Mouse (Mus musculus): ENCODE data around the gene H2-Ab1. TPM values are rescaled to one million over a fixed set of nuclear protein-coding genes. Genes with fewer than 3 reads are reported as not detected.

Gene H2-Ab1
- polyA plus RNA-seq, 1 experiment from 2014 or later, result 5.3 TPM

GRCm38 (mm10) chr17:34263068-34263467, 5.6 kb downstream of the H2-Ab1 start:
- ATAC-seq (ENCODE audit: insufficient number of reproducible peaks, insufficient read depth, low FRiP score, low TSS enrichment, low read depth), result peak; percentile 76
- Histone ChIP-seq H3K27ac (no peak overlapping the region), H3K4me3 (peak overlapping the region; percentile 54), H3K36me3 (no peaks in the 10 kb centered on the region), H3K9ac (0 out of 2 replicates have a peak overlapping the region, but pooled peaks have one; percentile 28), H3K27me3 (peaks cover 46% of the 10 kb centered on the region), H3K4me2 (peak overlapping the region; percentile 97), H3K9me3 (no peaks in the 10 kb centered on the region), H3K4me1 (peaks cover 27% of the 10 kb centered on the region; the same call in 1 of the 2 replicates)
- WGBS, result under 1% methylated on average over 8 of the region's 8 CpGs

- H3K27me3 ChIP-seq, result peaks cover 43% of the 10 kb centered on the region
- no peak overlapping the region for H3K9ac ChIP-seq
These were observed 6.4 kb downstream of the H2-Ab1 start for GRCm38 (mm10) chr17:34263811-34264371.

GRCm38 (mm10) chr17:34264452-34265351, 7.2 kb downstream of the H2-Ab1 start:
- Histone ChIP-seq H3K9me3 (no peaks in the 10 kb centered on the region), H3K4me2 (peak overlapping the region; percentile 97), H3K4me1 (peaks cover 27% of the 10 kb centered on the region; the same call in 1 of the 2 replicates), H3K36me3 (no peaks in the 10 kb centered on the region), H3K27ac (no peak overlapping the region), H3K9ac (peak overlapping the region; percentile 70), H3K27me3 (peaks cover 36% of the 10 kb centered on the region), H3K4me3 (peak overlapping the region; percentile 54)
- no peak for ATAC-seq (ENCODE audit: insufficient number of reproducible peaks, insufficient read depth, low FRiP score, low TSS enrichment, low read depth)
- WGBS, result under 1% methylated on average over 93 of the region's 93 CpGs

More at GRCm38 (mm10) chr17:34263811-34264371, 6.4 kb downstream of the H2-Ab1 start:
- ATAC-seq (ENCODE audit: insufficient number of reproducible peaks, insufficient read depth, low FRiP score, low TSS enrichment, low read depth), result no peak
- H3K9me3 ChIP-seq, result no peaks in the 10 kb centered on the region
- H3K4me3 ChIP-seq, result peak overlapping the region; percentile 54
- no peak overlapping the region for H3K27ac ChIP-seq
- H3K36me3 ChIP-seq, result no peaks in the 10 kb centered on the region
- WGBS, result 4% methylated on average over 14 of the region's 14 CpGs
- peak overlapping the region; percentile 97 for H3K4me2 ChIP-seq
- peaks cover 27% of the 10 kb centered on the region; the same call in 1 of the 2 replicates for H3K4me1 ChIP-seq

GRCm38 (mm10) chr17:34268262-34268661, 10.8 kb downstream of the H2-Ab1 start:
- peaks cover 27% of the 10 kb centered on the region for H3K27me3 ChIP-seq
- H3K27ac ChIP-seq, result no peak overlapping the region
- H3K4me2 ChIP-seq, result no peak overlapping the region
- ATAC-seq (ENCODE audit: insufficient number of reproducible peaks, insufficient read depth, low FRiP score, low TSS enrichment, low read depth), result no peak
- no peaks in the 10 kb centered on the region for H3K36me3 ChIP-seq
- H3K4me1 ChIP-seq, result peaks cover 15% of the 10 kb centered on the region; the same call in 1 of the 2 replicates
- WGBS, result 69% methylated on average over 2 of the region's 2 CpGs
- no peak overlapping the region for H3K9ac ChIP-seq
- no peak overlapping the region for H3K4me3 ChIP-seq
- H3K9me3 ChIP-seq, result no peaks in the 10 kb centered on the region

GRCm38 (mm10) chr17:34268748-34269147, 11.3 kb downstream of the H2-Ab1 start:
- H3K9ac ChIP-seq, result no peak overlapping the region
- no peaks in the 10 kb centered on the region for H3K36me3 ChIP-seq
- ATAC-seq (ENCODE audit: insufficient number of reproducible peaks, insufficient read depth, low FRiP score, low TSS enrichment, low read depth), result no peak
- no peak overlapping the region for H3K27ac ChIP-seq
- H3K9me3 ChIP-seq, result no peaks in the 10 kb centered on the region
- H3K4me1 ChIP-seq, result peaks cover 14% of the 10 kb centered on the region; the same call in 1 of the 2 replicates
- H3K4me2 ChIP-seq, result no peak overlapping the region
- H3K4me3 ChIP-seq, result no peak overlapping the region
- 86% methylated on average over 2 of the region's 2 CpGs for WGBS
- peaks cover 22% of the 10 kb centered on the region for H3K27me3 ChIP-seq

- Histone ChIP-seq H3K4me3 (no peak overlapping the region), H3K27ac (no peak overlapping the region), H3K36me3 (no peaks in the 10 kb centered on the region), H3K4me2 (no peak overlapping the region), H3K9me3 (no peaks in the 10 kb centered on the region), H3K9ac (no peak overlapping the region), H3K4me1 (peaks cover 5% of the 10 kb centered on the region; the same call in 1 of the 2 replicates), H3K27me3 (peaks cover 11% of the 10 kb centered on the region)
- no peak for ATAC-seq (ENCODE audit: insufficient number of reproducible peaks, insufficient read depth, low FRiP score, low TSS enrichment, low read depth)
- 67% methylated on average over 4 of the region's 4 CpGs for WGBS
These were observed 12.3 kb downstream of the H2-Ab1 start for GRCm38 (mm10) chr17:34269817-34270216.

GRCm38 (mm10) chr17:34270230-34270629, 12.7 kb downstream of the H2-Ab1 start:
- no peak overlapping the region for H3K4me3 ChIP-seq
- ATAC-seq (ENCODE audit: insufficient number of reproducible peaks, insufficient read depth, low FRiP score, low TSS enrichment, low read depth), result no peak
- H3K4me2 ChIP-seq, result no peak overlapping the region
- no peaks in the 10 kb centered on the region for H3K9me3 ChIP-seq
- H3K27me3 ChIP-seq, result peaks cover 7% of the 10 kb centered on the region
- H3K36me3 ChIP-seq, result no peaks in the 10 kb centered on the region
- WGBS, result 86% methylated on average over 2 of the region's 2 CpGs
- H3K27ac ChIP-seq, result no peak overlapping the region
- H3K4me1 ChIP-seq, result peaks cover 1% of the 10 kb centered on the region; the same call in 1 of the 2 replicates
- H3K9ac ChIP-seq, result no peak overlapping the region

GRCm38 (mm10) chr17:34270940-34271339, 13.5 kb downstream of the H2-Ab1 start:
- 80% methylated on average over 2 of the region's 2 CpGs for WGBS
- Histone ChIP-seq H3K4me3 (no peak overlapping the region), H3K9ac (no peak overlapping the region), H3K27me3 (peaks cover 3% of the 10 kb centered on the region; the same call in 1 of the 2 replicates), H3K4me1 (no peaks in the 10 kb centered on the region), H3K9me3 (no peaks in the 10 kb centered on the region), H3K36me3 (no peaks in the 10 kb centered on the region), H3K27ac (no peak overlapping the region), H3K4me2 (no peak overlapping the region)
- no peak for ATAC-seq (ENCODE audit: insufficient number of reproducible peaks, insufficient read depth, low FRiP score, low TSS enrichment, low read depth)

- no peaks in the 10 kb centered on the region for H3K36me3 ChIP-seq
- no peak overlapping the region for H3K4me3 ChIP-seq
- 0 out of 2 replicates have a peak, but pooled peaks cover 1% of the 10 kb centered on the region for H3K9me3 ChIP-seq
- ATAC-seq (ENCODE audit: insufficient number of reproducible peaks, insufficient read depth, low FRiP score, low TSS enrichment, low read depth), result no peak
- no peak overlapping the region for H3K9ac ChIP-seq
- H3K27ac ChIP-seq, result no peak overlapping the region
- H3K4me2 ChIP-seq, result no peak overlapping the region
- 82% methylated on average over 1 of the region's 1 CpGs for WGBS
- no peaks in the 10 kb centered on the region for H3K4me1 ChIP-seq
- H3K27me3 ChIP-seq, result no peaks in the 10 kb centered on the region; the same call in 1 of the 2 replicates
These were observed 14.6 kb downstream of the H2-Ab1 start for GRCm38 (mm10) chr17:34272102-34272501.

- WGBS, result 67% methylated on average over 1 of the region's 1 CpGs
- peaks cover 3% of the 10 kb centered on the region; the same call in 1 of the 2 replicates for H3K27me3 ChIP-seq
- ATAC-seq (ENCODE audit: insufficient number of reproducible peaks, insufficient read depth, low FRiP score, low TSS enrichment, low read depth), result peak; percentile 62; the same call in 1 of the 2 replicates
- H3K36me3 ChIP-seq, result no peaks in the 10 kb centered on the region
- H3K4me1 ChIP-seq, result no peaks in the 10 kb centered on the region
- H3K4me3 ChIP-seq, result no peak overlapping the region
- H3K27ac ChIP-seq, result no peak overlapping the region
- no peak overlapping the region for H3K9ac ChIP-seq
- no peak overlapping the region for H3K4me2 ChIP-seq
- 0 out of 2 replicates have a peak, but pooled peaks cover 3% of the 10 kb centered on the region for H3K9me3 ChIP-seq
These were observed 23.1 kb downstream of the H2-Ab1 start for GRCm38 (mm10) chr17:34280499-34281038.

- Histone ChIP-seq H3K9me3 (0 out of 2 replicates have a peak, but pooled peaks cover 3% of the 10 kb centered on the region), H3K36me3 (no peaks in the 10 kb centered on the region)
- 71% methylated on average over 1 of the region's 1 CpGs for WGBS
These were observed 24.3 kb downstream of the H2-Ab1 start for GRCm38 (mm10) chr17:34281836-34282235.

More at GRCm38 (mm10) chr17:34281836-34282235, 24.3 kb downstream of the H2-Ab1 start:
- H3K4me3 ChIP-seq, result no peak overlapping the region
- ATAC-seq (ENCODE audit: insufficient number of reproducible peaks, insufficient read depth, low FRiP score, low TSS enrichment, low read depth), result no peak
- no peak overlapping the region for H3K27ac ChIP-seq
- no peak overlapping the region for H3K9ac ChIP-seq
- H3K27me3 ChIP-seq, result peaks cover 3% of the 10 kb centered on the region; the same call in 1 of the 2 replicates
- H3K4me1 ChIP-seq, result no peaks in the 10 kb centered on the region
- no peak overlapping the region for H3K4me2 ChIP-seq
